24 mouse cellular contexts compared by ENCODE assay signal in the genomic region with DNA sequence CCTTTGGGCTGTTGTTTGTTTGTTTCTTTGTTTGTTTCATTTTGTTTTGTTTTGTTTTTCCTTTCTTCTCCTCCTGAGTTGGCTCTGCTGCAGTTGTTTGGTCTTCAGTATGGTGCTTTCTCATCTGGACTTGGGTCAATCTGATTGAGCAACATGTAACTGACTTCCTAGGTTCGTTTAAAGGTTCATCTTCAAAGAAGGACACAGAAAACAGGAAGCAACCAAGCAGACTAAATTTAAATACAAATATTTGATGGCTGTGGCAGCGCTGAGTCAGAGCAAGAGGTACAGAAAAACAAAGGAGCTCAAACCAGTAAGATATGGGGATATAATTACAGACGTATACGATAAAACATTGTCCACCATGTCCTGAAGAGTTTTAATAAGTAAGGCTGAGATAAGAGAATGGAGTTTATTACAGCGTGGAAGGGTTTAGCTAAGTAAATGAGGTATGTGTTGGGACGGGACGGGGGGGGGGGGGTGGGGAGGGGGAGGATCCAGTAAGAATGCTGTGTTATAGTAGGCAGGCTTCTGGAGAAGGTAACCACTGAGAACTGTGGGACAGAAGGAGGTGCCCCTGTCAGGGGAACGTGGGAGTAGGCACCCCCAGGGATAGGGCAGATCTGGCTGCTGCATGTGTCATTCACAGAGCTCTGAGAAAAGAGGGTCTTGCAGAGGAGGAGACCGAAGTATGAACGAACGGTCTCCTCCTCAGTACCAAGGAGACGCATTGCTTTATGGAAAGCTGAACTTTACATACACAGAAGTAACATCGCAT. TPM values are rescaled to one million over a fixed set of nuclear protein-coding genes. Genes with fewer than 3 reads are reported as not detected.
DNase-seq lines count a peak whose midpoint lies in the region; ATAC-seq and TF ChIP-seq lines count a peak whose summit lies in the region.
"Had no signal": no experiment of that assay in that cellular context is flagged by ENCODE, and none has a peak within 500 bp of the region (broad histone marks: within the 10 kb centered on the region; RNA-seq: fewer than 3 reads in every experiment).

No protein-coding gene starts in this region.

- DNase-seq in lung, postnatal 25 days (ENCODE audit: low spot score) = peak; percentile 2
- no peak for DNase-seq in lung, postnatal 4 days
- peak; percentile 44 for DNase-seq in yolk sac, embryonic 10.5 days (ENCODE audit: low spot score)
- DNase-seq in layer of hippocampus, postnatal 14 days (ENCODE audit: low spot score in 2 of 2) = no peak
- no peak for DNase-seq in thymus, postnatal 36 days
- DNase-seq: adrenal gland, postnatal 36 days; cerebellum, adult 2 months; gastrocnemius, postnatal 10 days; heart, adult 18-20 months; kidney, adult 11 months; kidney, postnatal 14 days; right cerebral cortex, postnatal 25 days had no signal

- no peak overlapping the region for H3K9ac ChIP-seq in liver, embryonic 16.5 days (ENCODE audit: low read depth, low read length)
- H3K9ac ChIP-seq: embryonic facial prominence, embryonic 12.5 days; forebrain, embryonic 13.5 days; limb, embryonic 15.5 days; midbrain, embryonic 13.5 days had no signal

- H3K4me2 ChIP-seq in liver, embryonic 16.5 days (ENCODE audit: low read depth, low read length) = peak overlapping the region; percentile 36
- H3K4me2 ChIP-seq: embryonic facial prominence, embryonic 12.5 days; forebrain, embryonic 13.5 days; limb, embryonic 15.5 days; midbrain, embryonic 13.5 days had no signal

- ATAC-seq in liver, embryonic 16.5 days (ENCODE audit: low read depth) = peak; percentile 44; the same call in 1 of the 2 replicates
- ATAC-seq: forebrain, embryonic 13.5 days; hindbrain, embryonic 16.5 days; midbrain, embryonic 13.5 days had no signal

- TF ChIP-seq POLR2A in bone marrow, adult 2 months (IDR thresholded peaks at IDR 0.05; ENCODE audit: borderline replicate concordance, control insufficient read depth, low read depth, low read length) = no peak

- peaks cover 1% of the 10 kb centered on the region; the same call in 1 of the 2 replicates for H3K4me1 ChIP-seq in bone marrow, adult 2 months (ENCODE audit: control insufficient read depth, insufficient read depth, low read length)
- no peaks in the 10 kb centered on the region for H3K4me1 ChIP-seq in liver, embryonic 16.5 days (ENCODE audit: control insufficient read depth, low read depth, low read length)
- H3K4me1 ChIP-seq: embryonic facial prominence, embryonic 12.5 days; forebrain, embryonic 13.5 days; limb, embryonic 15.5 days; midbrain, embryonic 13.5 days had no signal

- H3K9me3 ChIP-seq in liver, embryonic 16.5 days (replicated peaks; ENCODE audit: control insufficient read depth, low read length) = no peaks in the 10 kb centered on the region
- H3K9me3 ChIP-seq: embryonic facial prominence, embryonic 12.5 days; forebrain, embryonic 13.5 days; G1E; limb, embryonic 15.5 days; midbrain, embryonic 13.5 days had no signal

- WGBS in bone marrow, adult 2 months = 36% methylated on average over 13 of the region's 13 CpGs
- whole genome bisulfite sequencing in liver, embryonic 16.5 days (ENCODE audit: insufficient replicate concordance) = 52% methylated on average over 13 of the region's 13 CpGs

- peak overlapping the region; percentile 71 for H3K27ac ChIP-seq in bone marrow, adult 2 months (ENCODE audit: control insufficient read depth, insufficient read depth, low read depth, low read length, poor library complexity)
- no peak overlapping the region for H3K27ac ChIP-seq in liver, embryonic 16.5 days (ENCODE audit: low read length)
- H3K27ac ChIP-seq: embryonic facial prominence, embryonic 12.5 days; forebrain, embryonic 13.5 days; limb, embryonic 15.5 days; midbrain, embryonic 13.5 days had no signal

- no peaks in the 10 kb centered on the region for H3K36me3 ChIP-seq in liver, embryonic 16.5 days (ENCODE audit: control insufficient read depth, insufficient read depth)
- H3K36me3 ChIP-seq: embryonic facial prominence, embryonic 12.5 days; G1E; limb, embryonic 15.5 days; midbrain, embryonic 13.5 days had no signal

- no peak for TF ChIP-seq CTCF in bone marrow, adult 2 months (IDR thresholded peaks at IDR 0.05; ENCODE audit: control insufficient read depth, insufficient read depth, low read length)

- peak overlapping the region; percentile 44 for H3K4me3 ChIP-seq in bone marrow, adult 2 months (replicated peaks; ENCODE audit: control insufficient read depth, low read depth, low read length)
- 0 out of 2 replicates have a peak overlapping the region, but pooled peaks have one; percentile 6 for H3K4me3 ChIP-seq in liver, embryonic 16.5 days (ENCODE audit: low read depth, low read length)
- H3K4me3 ChIP-seq: embryonic facial prominence, embryonic 12.5 days; erythroblast, embryonic 14.5 days; forebrain, embryonic 13.5 days; limb, embryonic 15.5 days; midbrain, embryonic 13.5 days; myocyte had no signal

- no peaks in the 10 kb centered on the region for H3K27me3 ChIP-seq in liver, embryonic 16.5 days (ENCODE audit: control insufficient read depth, insufficient read depth, low read depth, low read length)
- H3K27me3 ChIP-seq: embryonic facial prominence, embryonic 12.5 days; forebrain, embryonic 13.5 days; limb, embryonic 15.5 days; midbrain, embryonic 13.5 days had no signal

RNA-seq across cellular contexts. Expression of a gene that starts 4.4 kb away (rescaled TPM):
- 0.66 and 0.75 TPM in 2 replicates for polyA plus RNA-seq in bone marrow, adult 2 months (2011; ENCODE audit: insufficient read depth, insufficient read length, low replicate concordance, missing spikeins)
- 10.7 and 13.6 TPM in 2 replicates for polyA plus RNA-seq in liver, embryonic 16.5 days (2015; fragmentation: Nextera tagmentation; extraction: Ambion mirVana)
- total RNA-seq in layer of hippocampus, postnatal 14 days (2021) = under 1 TPM; 0.07 to 0.10 TPM
- total RNA-seq: heart, adult 18-20 months; hematopoietic stem cell, adult 5-6 weeks; left cerebral cortex, postnatal 36 days had no signal
- polyA plus RNA-seq: forebrain, embryonic 13.5 days; myocyte had no signal

RNA-seq across cellular contexts. Expression of a gene that starts 33.6 kb away (rescaled TPM):
- 3.0 and 12.4 TPM in 2 replicates for polyA plus RNA-seq in bone marrow, adult 2 months (2011; ENCODE audit: insufficient read depth, insufficient read length, low replicate concordance, missing spikeins)
- polyA plus RNA-seq in liver, embryonic 16.5 days (2015; fragmentation: Nextera tagmentation; extraction: Ambion mirVana) = 5.2 and 5.3 TPM in 2 replicates
- total RNA-seq in layer of hippocampus, postnatal 14 days (2021) = 10 to 100 TPM; 16.6 to 18.9 TPM

RNA-seq across cellular contexts. Expression of a gene that starts 33.6 kb away (rescaled TPM):
- 6.6 and 9.1 TPM in 2 replicates for polyA plus RNA-seq in bone marrow, adult 2 months (2011; ENCODE audit: insufficient read depth, insufficient read length, low replicate concordance, missing spikeins)
- polyA plus RNA-seq in liver, embryonic 16.5 days (2015; fragmentation: Nextera tagmentation; extraction: Ambion mirVana) = 9.6 and 10.8 TPM in 2 replicates
- 1 to 10 TPM; 4.8 to 5.0 TPM for total RNA-seq in layer of hippocampus, postnatal 14 days (2021)

Comparison
In these comparisons a context has a peak if more than half of its experiments do, and no peak if none do; other contexts are left out.
1. DNase-seq: peak in lung, postnatal 25 days (single experiment) and yolk sac, embryonic 10.5 days (single experiment); none in lung, postnatal 4 days (0 of 2), layer of hippocampus, postnatal 14 days (0 of 2) and thymus, postnatal 36 days (0 of 2).